14 mouse cellular contexts compared by ENCODE assay signal in the genomic region with DNA sequence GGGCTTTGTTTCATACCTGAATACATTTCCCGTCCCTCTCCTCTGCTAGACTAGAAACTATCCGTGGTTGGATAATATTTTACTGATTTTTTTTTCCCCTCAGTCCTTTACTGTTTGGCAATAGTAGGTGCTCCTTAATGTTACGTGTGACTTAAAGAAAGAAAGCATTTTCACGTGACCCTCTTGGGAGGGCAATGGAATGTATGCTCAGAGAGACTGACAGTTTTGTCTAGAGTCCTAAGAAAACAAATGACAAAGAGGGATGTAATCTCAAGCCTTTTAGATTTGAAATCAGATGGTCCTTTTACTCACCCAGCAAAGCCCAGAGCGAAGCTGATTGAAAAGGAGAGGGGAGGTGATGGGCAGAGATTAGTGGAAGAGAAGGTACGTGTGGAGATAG. TPM values are rescaled to one million over a fixed set of nuclear protein-coding genes. Genes with fewer than 3 reads are reported as not detected.
A peak's percentile ranks its signal among the peaks of the same experiment; 100 is the strongest.
DNase-seq lines count a peak whose midpoint lies in the region; ATAC-seq and TF ChIP-seq lines count a peak whose summit lies in the region.
"Had no signal": no experiment of that assay in that cellular context is flagged by ENCODE, and none has a peak within 500 bp of the region (broad histone marks: within the 10 kb centered on the region; RNA-seq: fewer than 3 reads in every experiment).

No protein-coding gene starts in this region.

- ATAC-seq in kidney, postnatal 0 days (replicated peaks; ENCODE audit: low FRiP score, low read depth): no peak
- ATAC-seq in embryonic facial prominence, embryonic 13.5 days (ENCODE audit: insufficient number of reproducible peaks, insufficient read depth, low FRiP score, low TSS enrichment, low read depth): no peak
- ATAC-seq in limb, embryonic 13.5 days (ENCODE audit: low FRiP score, low read depth): no peak
- no peak for ATAC-seq in granulocyte monocyte progenitor cell, adult 5-6 weeks (replicated peaks; ENCODE audit: poor library complexity, severe bottlenecking)
- ATAC-seq: Patski had no signal

- 52% methylated on average over 6 of the region's 6 CpGs for WGBS in kidney, postnatal 0 days
- 19% methylated on average over 6 of the region's 6 CpGs for WGBS in embryonic facial prominence, embryonic 10.5 days
- WGBS in embryonic facial prominence, embryonic 13.5 days: 23% methylated on average over 6 of the region's 6 CpGs
- 29% methylated on average over 6 of the region's 6 CpGs for WGBS in limb, embryonic 13.5 days

- no peak for DNase-seq in kidney, postnatal 0 days (ENCODE audit: low spot score)
- no peak for DNase-seq in kidney, adult 9 months
- DNase-seq in embryonic facial prominence, embryonic 10.5 days (ENCODE audit: low spot score): no peak
- no peak for DNase-seq in urinary bladder, postnatal 4 days (ENCODE audit: low spot score in 2 of 2)
- DNase-seq: cerebellum, adult 11-12 months; heart, postnatal 4 days; kidney, postnatal 10 days; left cerebral cortex, postnatal 4 days had no signal

- H3K27me3 ChIP-seq in kidney, postnatal 0 days (ENCODE audit: insufficient read depth, low read length): peaks cover 4% of the 10 kb centered on the region; the same call in 1 of the 2 replicates
- H3K27me3 ChIP-seq in embryonic facial prominence, embryonic 10.5 days (replicated peaks; ENCODE audit: low read depth, poor library complexity, severe bottlenecking): peaks cover 83% of the 10 kb centered on the region
- peaks cover 77% of the 10 kb centered on the region for H3K27me3 ChIP-seq in embryonic facial prominence, embryonic 13.5 days
- peaks cover 88% of the 10 kb centered on the region for H3K27me3 ChIP-seq in limb, embryonic 13.5 days
- H3K27me3 ChIP-seq: CH12.LX, Patski had no signal

- H3K4me3 ChIP-seq in kidney, postnatal 0 days (replicated peaks; ENCODE audit: low read depth, low read length): no peak overlapping the region
- peak overlapping the region; percentile 53; the same call in 1 of the 2 replicates for H3K4me3 ChIP-seq in embryonic facial prominence, embryonic 10.5 days
- peak overlapping the region; percentile 43; the same call in 1 of the 2 replicates for H3K4me3 ChIP-seq in embryonic facial prominence, embryonic 13.5 days
- no peak overlapping the region for H3K4me3 ChIP-seq in limb, embryonic 13.5 days

- TF ChIP-seq CTCF in kidney, postnatal 0 days (IDR thresholded peaks at IDR 0.05; ENCODE audit: low read depth): no peak

- H3K9ac ChIP-seq in kidney, postnatal 0 days (ENCODE audit: low read depth, low read length): no peak overlapping the region
- no peak overlapping the region for H3K9ac ChIP-seq in embryonic facial prominence, embryonic 13.5 days
- no peak overlapping the region for H3K9ac ChIP-seq in limb, embryonic 13.5 days

- no peak overlapping the region for H3K27ac ChIP-seq in kidney, postnatal 0 days
- H3K27ac ChIP-seq in embryonic facial prominence, embryonic 10.5 days (replicated peaks): no peak overlapping the region
- H3K27ac ChIP-seq in embryonic facial prominence, embryonic 13.5 days: no peak overlapping the region
- H3K27ac ChIP-seq in limb, embryonic 13.5 days: no peak overlapping the region

- H3K36me3 ChIP-seq in kidney, postnatal 0 days (ENCODE audit: insufficient read depth, low read length): 0 out of 2 replicates have a peak, but pooled peaks cover 4% of the 10 kb centered on the region
- no peaks in the 10 kb centered on the region for H3K36me3 ChIP-seq in embryonic facial prominence, embryonic 10.5 days (replicated peaks)
- no peaks in the 10 kb centered on the region for H3K36me3 ChIP-seq in embryonic facial prominence, embryonic 13.5 days
- no peaks in the 10 kb centered on the region for H3K36me3 ChIP-seq in limb, embryonic 13.5 days

- 0 out of 2 replicates have a peak overlapping the region, but pooled peaks have one; percentile 47 for H3K4me2 ChIP-seq in kidney, postnatal 0 days (ENCODE audit: low read length)
- H3K4me2 ChIP-seq in embryonic facial prominence, embryonic 13.5 days: peak overlapping the region; percentile 61
- H3K4me2 ChIP-seq in limb, embryonic 13.5 days (replicated peaks): peak overlapping the region; percentile 60

- peaks cover 26% of the 10 kb centered on the region for H3K4me1 ChIP-seq in kidney, postnatal 0 days (replicated peaks; ENCODE audit: insufficient read depth, low read length)
- peaks cover 57% of the 10 kb centered on the region for H3K4me1 ChIP-seq in embryonic facial prominence, embryonic 10.5 days
- H3K4me1 ChIP-seq in embryonic facial prominence, embryonic 13.5 days: peaks cover 35% of the 10 kb centered on the region
- H3K4me1 ChIP-seq in limb, embryonic 13.5 days: peaks cover 35% of the 10 kb centered on the region

- H3K9me3 ChIP-seq in kidney, postnatal 0 days (replicated peaks; ENCODE audit: low read length): no peaks in the 10 kb centered on the region
- H3K9me3 ChIP-seq in embryonic facial prominence, embryonic 10.5 days: no peaks in the 10 kb centered on the region
- H3K9me3 ChIP-seq in embryonic facial prominence, embryonic 13.5 days: no peaks in the 10 kb centered on the region
- H3K9me3 ChIP-seq in limb, embryonic 13.5 days: no peaks in the 10 kb centered on the region

RNA-seq across cellular contexts. Expression of a gene that starts 5.5 kb away (rescaled TPM):
- polyA plus RNA-seq in kidney, postnatal 0 days (2015; fragmentation: Nextera tagmentation; extraction: Ambion mirVana): 47.0 and 48.8 TPM in 2 replicates
- 6.0 and 8.3 TPM in 2 replicates for polyA plus RNA-seq in embryonic facial prominence, embryonic 10.5 days (2016; fragmentation: Nextera tagmentation; extraction: Ambion mirVana)
- 9.8 and 10.9 TPM in 2 replicates for polyA plus RNA-seq in embryonic facial prominence, embryonic 13.5 days (2015; fragmentation: Nextera tagmentation; extraction: Ambion mirVana)
- polyA plus RNA-seq in limb, embryonic 13.5 days (2015; fragmentation: Nextera tagmentation; extraction: Ambion mirVana): 8.5 and 10.2 TPM in 2 replicates
- not detected in 2 replicates for total RNA-seq in granulocyte monocyte progenitor cell, adult 5-6 weeks (2014; fragmentation: Nextera tagmentation)
- total RNA-seq in granulocyte monocyte progenitor cell, adult 5-6 weeks (2017): 2.6 TPM in 1 of 2 replicates, not detected in the other

RNA-seq across cellular contexts. Expression of a gene that starts 12.4 kb away (rescaled TPM):
- 179 and 180 TPM in 2 replicates for polyA plus RNA-seq in kidney, postnatal 0 days (2015; fragmentation: Nextera tagmentation; extraction: Ambion mirVana)
- polyA plus RNA-seq in embryonic facial prominence, embryonic 10.5 days (2016; fragmentation: Nextera tagmentation; extraction: Ambion mirVana): 124 TPM in 2 replicates
- polyA plus RNA-seq in embryonic facial prominence, embryonic 13.5 days (2015; fragmentation: Nextera tagmentation; extraction: Ambion mirVana): 106 and 118 TPM in 2 replicates
- polyA plus RNA-seq in limb, embryonic 13.5 days (2015; fragmentation: Nextera tagmentation; extraction: Ambion mirVana): 104 and 109 TPM in 2 replicates
- 176 and 203 TPM in 2 replicates for total RNA-seq in granulocyte monocyte progenitor cell, adult 5-6 weeks (2014; fragmentation: Nextera tagmentation)
- 76.7 and 80.4 TPM in 2 replicates for total RNA-seq in granulocyte monocyte progenitor cell, adult 5-6 weeks (2017)

RNA-seq across cellular contexts. Expression of a gene that starts 12.9 kb away (rescaled TPM):
- polyA plus RNA-seq in kidney, postnatal 0 days (2015; fragmentation: Nextera tagmentation; extraction: Ambion mirVana): 1.5 and 2.0 TPM in 2 replicates
- polyA plus RNA-seq in embryonic facial prominence, embryonic 10.5 days (2016; fragmentation: Nextera tagmentation; extraction: Ambion mirVana): 1.3 and 1.4 TPM in 2 replicates
- polyA plus RNA-seq in embryonic facial prominence, embryonic 13.5 days (2015; fragmentation: Nextera tagmentation; extraction: Ambion mirVana): 1.7 and 2.3 TPM in 2 replicates
- 1.7 and 1.9 TPM in 2 replicates for polyA plus RNA-seq in limb, embryonic 13.5 days (2015; fragmentation: Nextera tagmentation; extraction: Ambion mirVana)
- total RNA-seq in granulocyte monocyte progenitor cell, adult 5-6 weeks (2014; fragmentation: Nextera tagmentation): not detected in 2 replicates
- 0.72 and 3.3 TPM in 2 replicates for total RNA-seq in granulocyte monocyte progenitor cell, adult 5-6 weeks (2017)

RNA-seq across cellular contexts. Expression of a gene that starts 13.0 kb away (rescaled TPM):
- polyA plus RNA-seq in kidney, postnatal 0 days (2015; fragmentation: Nextera tagmentation; extraction: Ambion mirVana): 209 and 211 TPM in 2 replicates
- polyA plus RNA-seq in embryonic facial prominence, embryonic 10.5 days (2016; fragmentation: Nextera tagmentation; extraction: Ambion mirVana): 200 and 203 TPM in 2 replicates
- polyA plus RNA-seq in embryonic facial prominence, embryonic 13.5 days (2015; fragmentation: Nextera tagmentation; extraction: Ambion mirVana): 193 and 196 TPM in 2 replicates
- polyA plus RNA-seq in limb, embryonic 13.5 days (2015; fragmentation: Nextera tagmentation; extraction: Ambion mirVana): 172 and 175 TPM in 2 replicates
- 53.2 and 61.3 TPM in 2 replicates for total RNA-seq in granulocyte monocyte progenitor cell, adult 5-6 weeks (2014; fragmentation: Nextera tagmentation)
- 32.3 and 35.5 TPM in 2 replicates for total RNA-seq in granulocyte monocyte progenitor cell, adult 5-6 weeks (2017)

RNA-seq across cellular contexts. Expression of a gene that starts 20.1 kb away (rescaled TPM):
- polyA plus RNA-seq in kidney, postnatal 0 days (2015; fragmentation: Nextera tagmentation; extraction: Ambion mirVana): 242 and 247 TPM in 2 replicates
- 66.4 and 68.4 TPM in 2 replicates for polyA plus RNA-seq in embryonic facial prominence, embryonic 10.5 days (2016; fragmentation: Nextera tagmentation; extraction: Ambion mirVana)
- polyA plus RNA-seq in embryonic facial prominence, embryonic 13.5 days (2015; fragmentation: Nextera tagmentation; extraction: Ambion mirVana): 84.9 and 92.3 TPM in 2 replicates
- 72.9 and 74.7 TPM in 2 replicates for polyA plus RNA-seq in limb, embryonic 13.5 days (2015; fragmentation: Nextera tagmentation; extraction: Ambion mirVana)
- total RNA-seq in granulocyte monocyte progenitor cell, adult 5-6 weeks (2014; fragmentation: Nextera tagmentation): not detected in 2 replicates
- 0.98 and 1.4 TPM in 2 replicates for total RNA-seq in granulocyte monocyte progenitor cell, adult 5-6 weeks (2017)
- total RNA-seq: megakaryocyte, adult 5-6 weeks had no signal

Comparison
In these comparisons a context has a peak if more than half of its experiments do, and no peak if none do; other contexts are left out.
1. H3K4me3 ChIP-seq: peak in embryonic facial prominence, embryonic 10.5 days (single experiment) and embryonic facial prominence, embryonic 13.5 days (single experiment); none in kidney, postnatal 0 days (single experiment) and limb, embryonic 13.5 days (single experiment).
2. Peak in every context shown above with its lines, with median percentiles within 50 percentile points of each other: H3K4me2 ChIP-seq.